Mouse (Mus musculus) ES-E14 (cell line): ENCODE results near the gene Wdr5. TPM values are rescaled to one million over a fixed set of nuclear protein-coding genes. Genes with fewer than 3 reads are reported as not detected.

ENCODE experiments used
- DNase-seq: peaks from one replicate; pipeline ENCODE4 v3.0.0-alpha.2; 2013; ENCODE audit warnings: low read depth, low spot score
- H3K27ac ChIP-seq: 2 replicates; pipeline ENCODE4 v1.5.1; 2012; ENCODE audit warnings: low read depth, mild to moderate bottlenecking, low read length, moderate library complexity, mixed read lengths; ENCODE audit not compliant: poor library complexity, insufficient read depth, severe bottlenecking
- H3K36me3 ChIP-seq: 2 replicates; pipeline ENCODE4 v1.6.1; 2012; ENCODE audit warnings: mild to moderate bottlenecking, low read length, moderate library complexity, mixed read lengths; ENCODE audit not compliant: control insufficient read depth, poor library complexity, insufficient read depth, severe bottlenecking
- H3K4me1 ChIP-seq, 2 experiments: fragments of 150-350 bp in 1 of 2; sonication (generic) in 1 of 2; 2 replicates each; pipeline ENCODE4 v1.6.1; 2012; ENCODE audit warnings: low read length in 2 of 2, mild to moderate bottlenecking in 1 of 2, mixed read lengths in 1 of 2; ENCODE audit not compliant: control insufficient read depth in 2 of 2, insufficient read depth in 2 of 2, poor library complexity in 1 of 2
- H3K4me3 ChIP-seq, 2 experiments: fragments of 150-350 bp in 1 of 2; sonication (generic) in 1 of 2; 2 replicates each; pipeline ENCODE4 v1.5.1; 2012; ENCODE audit warnings: low read length in 2 of 2, low read depth in 1 of 2, mild to moderate bottlenecking in 1 of 2, mixed read lengths in 1 of 2; ENCODE audit not compliant: insufficient read depth in 1 of 2, poor library complexity in 1 of 2, severe bottlenecking in 1 of 2
- H3K9ac ChIP-seq: 2 replicates; pipeline ENCODE4 v1.6.1; 2012; ENCODE audit warnings: low read depth, mild to moderate bottlenecking, low read length, mixed read lengths; ENCODE audit not compliant: poor library complexity, insufficient read depth, severe bottlenecking
- H3K9me3 ChIP-seq: fragments of 150-350 bp; sonication (generic); 2 replicates; pipeline ENCODE4 v1.6.1; 2012; ENCODE audit warnings: low read depth, mild to moderate bottlenecking, low read length; ENCODE audit not compliant: control insufficient read depth, insufficient read depth
- CHD2 ChIP-seq: IDR thresholded peaks from 2 replicates; pipeline ENCODE4 v1.6.1; 2014; ENCODE audit warnings: mild to moderate bottlenecking, low read depth, low read length, inconsistent platforms
- HCFC1 ChIP-seq: IDR thresholded peaks from 2 replicates; pipeline ENCODE4 v1.6.1; 2012; ENCODE audit warnings: low read length, inconsistent platforms, borderline replicate concordance; ENCODE audit not compliant: insufficient read depth
- MAFK ChIP-seq: IDR thresholded peaks from 2 replicates; pipeline ENCODE4 v1.6.1; 2014; ENCODE audit warnings: mild to moderate bottlenecking, low read depth, low read length, inconsistent platforms; ENCODE audit not compliant: insufficient read depth
- ZC3H11A ChIP-seq: IDR thresholded peaks from 2 replicates; pipeline ENCODE4 v1.6.1; 2012; ENCODE audit warnings: low read depth, mild to moderate bottlenecking, inconsistent platforms, low read length, borderline replicate concordance
- ZNF384 ChIP-seq: IDR thresholded peaks from 2 replicates; pipeline ENCODE4 v1.6.1; 2012; ENCODE audit warnings: low read depth, low read length, inconsistent platforms
- in situ Hi-C, 2 experiments: fragments of 600-800 bp; cut with MboI; formaldehyde crosslinking; loops; one replicate each; pipeline ENCODE4 v1.15.1; 2025; ENCODE audit warnings: low sequenced_read_pairs in 2 of 2, inconsistent platforms in 1 of 2; ENCODE audit not compliant: unreplicated experiment in 2 of 2
- total RNA-seq: library from RNA; depleted of rRNA; stranded (reverse); fragments of 300-350 nt; gene quantifications from 2 replicates; pipeline ENCODE4 v1.2.3, GENCODE M21; 2012; rRNA removed

Wdr5 gene
- total RNA-seq, 1 experiment = 106 TPM

- Histone ChIP-seq H3K36me3 (no peaks in the 10 kb centered on the region), H3K4me3 (no peak overlapping the region), H3K9ac (no peak overlapping the region), H3K9me3 (no peaks in the 10 kb centered on the region), H3K4me1 (no peaks in the 10 kb centered on the region), H3K27ac (no peak overlapping the region)
- no peak for TF ChIP-seq ZNF384
- no peak for TF ChIP-seq MAFK
- TF ChIP-seq HCFC1 = no peak
- no peak for TF ChIP-seq ZC3H11A
- TF ChIP-seq CHD2 = no peak
- no peak for DNase-seq
- in situ Hi-C loops = no loop called here
Observed at GRCm38 (mm10) chr2:27584546-27584945, 69.6 kb downstream of the Wdr5 start.

Other genes with a start within 250 kb of the Wdr5 start
- gene Vav2, start 88.1 kb upstream of the Wdr5 start, total RNA-seq = 17.4 and 21.1 TPM in 2 replicates
- gene Brd3os, start 72.8 kb upstream of the Wdr5 start, total RNA-seq = 1.6 TPM in 2 replicates
- gene Brd3, start 7.5 kb upstream of the Wdr5 start, total RNA-seq = 28.4 and 29.3 TPM in 2 replicates
- gene Rxra, start 161.3 kb downstream of the Wdr5 start, total RNA-seq = 20.9 and 21.0 TPM in 2 replicates